Mouse (Mus musculus): ENCODE data around the gene Psmb4. TPM values are rescaled to one million over a fixed set of nuclear protein-coding genes. Genes with fewer than 3 reads are reported as not detected.

Psmb4 gene
- polyA plus RNA-seq, 1 experiment from 2014 or later = 377 TPM

DNA sequence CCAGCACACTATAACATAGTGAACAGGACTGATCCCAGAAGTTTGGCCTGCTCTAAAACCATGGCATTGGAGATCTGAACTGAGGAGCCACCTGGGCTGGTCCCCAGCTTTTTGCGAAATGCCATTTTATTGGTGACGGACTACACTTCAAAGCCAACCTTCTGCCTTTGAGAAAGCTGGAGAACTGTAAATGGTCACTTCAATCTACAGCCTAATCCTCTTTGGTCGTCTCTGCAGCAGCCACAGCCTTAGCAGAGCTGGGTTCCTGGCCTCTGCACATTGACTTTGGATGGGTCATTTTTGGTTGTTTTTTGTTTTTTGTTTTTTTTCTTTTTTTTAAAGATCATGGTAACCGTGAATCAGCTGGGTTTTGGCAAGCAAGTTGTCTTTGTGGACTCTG is 4.9 kb downstream of the Psmb4 start:
- WGBS = 76% methylated on average over 4 of the region's 4 CpGs
- no peak overlapping the region for H3K4me2 ChIP-seq (ENCODE audit: low read length)
- no peaks in the 10 kb centered on the region for H3K27me3 ChIP-seq (ENCODE audit: control insufficient read depth, insufficient read depth, low read length)
- H3K9me3 ChIP-seq (ENCODE audit: control insufficient read depth, low read length) = no peaks in the 10 kb centered on the region
- no peak overlapping the region for H3K9ac ChIP-seq (replicated peaks; ENCODE audit: low read length)
- H3K4me3 ChIP-seq (replicated peaks; ENCODE audit: low read depth, low read length) = no peak overlapping the region
- no peak overlapping the region for H3K27ac ChIP-seq (replicated peaks; ENCODE audit: low read depth, low read length)
- no peak for DNase-seq
- H3K4me1 ChIP-seq (ENCODE audit: control insufficient read depth, insufficient read depth, low read length) = peaks cover 8% of the 10 kb centered on the region
- H3K36me3 ChIP-seq (ENCODE audit: control insufficient read depth, insufficient read depth, low read length) = peaks cover 88% of the 10 kb centered on the region
- no peak for ATAC-seq (ENCODE audit: low FRiP score, low TSS enrichment)

DNA sequence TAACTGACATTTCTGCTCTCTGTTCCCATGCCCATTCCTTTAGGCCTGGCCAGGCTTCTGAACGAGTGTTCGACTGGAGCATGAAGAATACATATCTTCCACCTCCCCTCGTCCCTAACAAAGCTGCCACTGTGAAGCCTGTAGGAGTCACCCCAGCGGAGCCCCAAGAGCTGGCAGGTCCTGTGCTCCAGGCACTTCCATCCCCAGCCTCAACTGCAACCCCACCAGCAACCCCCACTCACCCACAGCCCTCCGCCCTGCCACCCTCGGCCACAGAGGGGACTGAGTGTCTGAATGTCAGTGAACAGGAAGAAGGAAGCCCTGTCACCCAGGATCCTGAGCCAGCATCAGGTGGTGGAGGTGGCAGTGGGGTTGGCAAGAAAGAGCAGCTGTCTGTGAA is 8.1 kb downstream of the Psmb4 start:
- no peak for ATAC-seq (ENCODE audit: low FRiP score, low TSS enrichment)
- Histone ChIP-seq H3K4me2 (ENCODE audit: low read length) (no peak overlapping the region), H3K27ac (replicated peaks; ENCODE audit: low read depth, low read length) (no peak overlapping the region), H3K9me3 (ENCODE audit: control insufficient read depth, low read length) (no peaks in the 10 kb centered on the region), H3K36me3 (ENCODE audit: control insufficient read depth, insufficient read depth, low read length) (peaks cover 100% of the 10 kb centered on the region), H3K4me1 (ENCODE audit: control insufficient read depth, insufficient read depth, low read length) (no peaks in the 10 kb centered on the region), H3K4me3 (replicated peaks; ENCODE audit: low read depth, low read length) (no peak overlapping the region), H3K27me3 (ENCODE audit: control insufficient read depth, insufficient read depth, low read length) (no peaks in the 10 kb centered on the region), H3K9ac (replicated peaks; ENCODE audit: low read length) (no peak overlapping the region)
- 94% methylated on average over 6 of the region's 6 CpGs for WGBS
- DNase-seq = no peak

DNA sequence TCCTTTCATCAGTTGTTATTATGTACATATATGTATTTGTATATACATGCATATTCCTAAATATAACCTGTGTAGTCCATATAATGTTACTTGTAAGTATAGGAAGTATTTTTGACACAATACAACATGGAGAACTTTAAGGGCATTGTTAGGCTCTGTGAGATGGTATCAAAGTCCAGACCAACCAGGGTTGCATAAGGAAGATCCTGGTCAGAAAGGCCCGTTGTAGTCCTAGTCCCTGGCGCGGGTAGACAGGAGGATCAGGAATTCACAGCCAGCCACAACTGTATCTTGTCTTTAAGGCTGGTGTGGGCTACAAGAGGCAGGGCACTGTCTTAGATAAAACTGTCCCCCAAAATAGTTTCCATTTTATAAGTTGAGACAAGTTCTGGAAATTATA is 17.8 kb downstream of the Psmb4 start:
- Histone ChIP-seq H3K4me1 (ENCODE audit: control insufficient read depth, insufficient read depth, low read length) (no peaks in the 10 kb centered on the region), H3K9ac (replicated peaks; ENCODE audit: low read length) (no peak overlapping the region), H3K36me3 (ENCODE audit: control insufficient read depth, insufficient read depth, low read length) (peaks cover 78% of the 10 kb centered on the region), H3K27me3 (ENCODE audit: control insufficient read depth, insufficient read depth, low read length) (no peaks in the 10 kb centered on the region), H3K4me3 (replicated peaks; ENCODE audit: low read depth, low read length) (no peak overlapping the region), H3K27ac (replicated peaks; ENCODE audit: low read depth, low read length) (no peak overlapping the region), H3K9me3 (ENCODE audit: control insufficient read depth, low read length) (no peaks in the 10 kb centered on the region), H3K4me2 (ENCODE audit: low read length) (no peak overlapping the region)
- DNase-seq (no peak), ATAC-seq (ENCODE audit: low FRiP score, low TSS enrichment) (no peak)
- 95% methylated on average over 3 of the region's 3 CpGs for WGBS

DNA sequence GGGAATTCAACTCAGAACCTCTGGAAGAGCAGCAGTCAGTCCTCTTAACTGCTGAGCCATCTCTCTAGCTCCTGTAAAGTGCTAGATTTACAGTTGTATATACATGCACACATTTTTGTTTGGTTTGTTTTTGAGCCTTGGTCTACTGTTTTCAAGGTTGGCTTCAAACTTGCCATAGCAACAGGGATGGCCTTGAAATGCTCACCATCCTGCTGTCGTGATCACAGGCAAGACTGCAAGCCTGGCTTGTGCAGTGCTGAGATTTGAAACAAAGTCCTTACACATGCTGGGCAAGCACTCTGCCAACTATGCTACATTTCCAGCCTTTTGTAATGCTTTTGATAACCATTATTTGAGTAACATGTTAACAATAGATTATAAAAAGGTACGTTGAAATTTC is 27.3 kb downstream of the Psmb4 start:
- Histone ChIP-seq H3K27me3 (ENCODE audit: control insufficient read depth, insufficient read depth, low read length) (no peaks in the 10 kb centered on the region), H3K4me3 (replicated peaks; ENCODE audit: low read depth, low read length) (no peak overlapping the region), H3K36me3 (ENCODE audit: control insufficient read depth, insufficient read depth, low read length) (peaks cover 78% of the 10 kb centered on the region), H3K9me3 (ENCODE audit: control insufficient read depth, low read length) (no peaks in the 10 kb centered on the region), H3K4me2 (ENCODE audit: low read length) (no peak overlapping the region), H3K27ac (replicated peaks; ENCODE audit: low read depth, low read length) (no peak overlapping the region), H3K9ac (replicated peaks; ENCODE audit: low read length) (no peak overlapping the region), H3K4me1 (ENCODE audit: control insufficient read depth, insufficient read depth, low read length) (no peaks in the 10 kb centered on the region)
- ATAC-seq (ENCODE audit: low FRiP score, low TSS enrichment) (no peak), DNase-seq (no peak)
- 85% methylated on average over 2 of the region's 2 CpGs for WGBS

DNA sequence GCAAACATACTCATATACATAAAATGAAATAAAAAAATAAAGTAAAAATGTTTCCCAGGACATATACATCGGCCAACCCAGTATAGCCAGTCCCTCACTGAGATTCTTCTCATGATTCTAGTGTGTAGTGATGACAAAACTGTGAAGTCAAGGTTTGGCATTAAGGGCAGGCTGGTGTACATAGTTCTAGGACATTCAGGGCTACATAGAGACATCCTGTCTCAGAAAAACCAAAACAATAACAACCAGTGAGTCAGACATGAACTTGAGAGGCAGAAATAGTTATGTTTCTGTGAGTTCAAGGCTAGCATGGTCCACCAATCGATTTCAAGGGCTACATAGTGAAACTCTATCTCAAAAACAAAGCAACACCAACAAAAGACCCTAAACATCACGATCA is 34.5 kb downstream of the Psmb4 start:
- ATAC-seq (ENCODE audit: low FRiP score, low TSS enrichment) = no peak
- H3K4me2 ChIP-seq (ENCODE audit: low read length) = no peak overlapping the region
- H3K4me3 ChIP-seq (replicated peaks; ENCODE audit: low read depth, low read length) = no peak overlapping the region
- 93% methylated on average over 3 of the region's 3 CpGs for WGBS
- DNase-seq = no peak
- H3K9me3 ChIP-seq (ENCODE audit: control insufficient read depth, low read length) = no peaks in the 10 kb centered on the region
- H3K36me3 ChIP-seq (ENCODE audit: control insufficient read depth, insufficient read depth, low read length) = peaks cover 32% of the 10 kb centered on the region
- H3K27ac ChIP-seq (replicated peaks; ENCODE audit: low read depth, low read length) = no peak overlapping the region
- H3K9ac ChIP-seq (replicated peaks; ENCODE audit: low read length) = no peak overlapping the region
- H3K4me1 ChIP-seq (ENCODE audit: control insufficient read depth, insufficient read depth, low read length) = no peaks in the 10 kb centered on the region
- no peaks in the 10 kb centered on the region for H3K27me3 ChIP-seq (ENCODE audit: control insufficient read depth, insufficient read depth, low read length)

DNA sequence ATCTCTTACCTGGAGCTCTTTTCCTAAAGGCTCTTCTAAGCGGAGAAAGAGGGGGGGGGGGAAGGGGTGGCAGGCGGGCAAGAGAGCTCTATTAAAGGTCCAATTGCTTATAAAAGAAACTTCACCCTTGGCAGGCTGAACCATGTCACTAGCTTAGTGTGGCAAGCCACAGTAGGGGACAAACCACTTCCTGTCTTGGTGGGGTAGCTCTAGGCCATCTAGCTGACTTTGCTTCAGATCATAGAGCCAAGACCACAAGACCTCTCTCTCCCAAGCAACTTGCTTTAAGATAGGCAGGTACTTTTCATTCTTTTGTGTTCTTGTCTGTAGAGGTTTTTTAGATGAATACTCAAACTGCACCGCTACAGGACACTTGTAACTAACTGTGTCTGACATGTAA is 35.0 kb downstream of the Psmb4 start:
- no peak for DNase-seq
- no peak for ATAC-seq (ENCODE audit: low FRiP score, low TSS enrichment)
- H3K36me3 ChIP-seq (ENCODE audit: control insufficient read depth, insufficient read depth, low read length) = peaks cover 28% of the 10 kb centered on the region
- H3K27ac ChIP-seq (replicated peaks; ENCODE audit: low read depth, low read length) = no peak overlapping the region
- no peak overlapping the region for H3K4me3 ChIP-seq (replicated peaks; ENCODE audit: low read depth, low read length)
- no peaks in the 10 kb centered on the region for H3K9me3 ChIP-seq (ENCODE audit: control insufficient read depth, low read length)
- 75% methylated on average over 3 of the region's 3 CpGs for WGBS
- H3K4me1 ChIP-seq (ENCODE audit: control insufficient read depth, insufficient read depth, low read length) = no peaks in the 10 kb centered on the region
- no peaks in the 10 kb centered on the region for H3K27me3 ChIP-seq (ENCODE audit: control insufficient read depth, insufficient read depth, low read length)
- H3K9ac ChIP-seq (replicated peaks; ENCODE audit: low read length) = no peak overlapping the region
- no peak overlapping the region for H3K4me2 ChIP-seq (ENCODE audit: low read length)

DNA sequence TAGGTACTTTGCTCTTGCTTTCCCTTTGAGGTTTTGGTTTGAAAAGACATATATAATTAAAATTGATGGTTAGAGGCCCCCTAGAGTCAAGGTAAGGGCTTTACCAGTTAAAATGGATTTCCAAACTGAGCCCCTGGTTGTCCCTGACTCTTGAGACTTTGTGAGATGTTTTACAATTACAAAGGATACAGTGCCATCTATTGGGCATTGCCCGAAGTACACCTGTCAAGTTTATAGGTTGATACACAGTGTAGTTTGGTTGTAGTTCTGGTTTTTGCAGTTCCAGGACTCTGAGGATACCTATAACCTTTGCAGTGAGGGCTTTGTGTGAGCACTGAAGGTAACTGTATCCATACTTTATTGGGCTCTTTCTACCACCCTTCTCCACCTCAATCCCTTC is 37.4 kb downstream of the Psmb4 start:
- H3K27me3 ChIP-seq (ENCODE audit: control insufficient read depth, insufficient read depth, low read length) = no peaks in the 10 kb centered on the region
- WGBS = 31% methylated on average over 1 of the region's 1 CpGs
- H3K4me3 ChIP-seq (replicated peaks; ENCODE audit: low read depth, low read length) = no peak overlapping the region
- no peak; the same call in 1 of the 2 replicates for ATAC-seq (ENCODE audit: low FRiP score, low TSS enrichment)
- no peak overlapping the region for H3K4me2 ChIP-seq (ENCODE audit: low read length)
- H3K4me1 ChIP-seq (ENCODE audit: control insufficient read depth, insufficient read depth, low read length) = no peaks in the 10 kb centered on the region
- H3K36me3 ChIP-seq (ENCODE audit: control insufficient read depth, insufficient read depth, low read length) = peaks cover 5% of the 10 kb centered on the region
- H3K27ac ChIP-seq (replicated peaks; ENCODE audit: low read depth, low read length) = no peak overlapping the region
- no peak overlapping the region for H3K9ac ChIP-seq (replicated peaks; ENCODE audit: low read length)
- H3K9me3 ChIP-seq (ENCODE audit: control insufficient read depth, low read length) = no peaks in the 10 kb centered on the region
- DNase-seq = peak; percentile 87

DNA sequence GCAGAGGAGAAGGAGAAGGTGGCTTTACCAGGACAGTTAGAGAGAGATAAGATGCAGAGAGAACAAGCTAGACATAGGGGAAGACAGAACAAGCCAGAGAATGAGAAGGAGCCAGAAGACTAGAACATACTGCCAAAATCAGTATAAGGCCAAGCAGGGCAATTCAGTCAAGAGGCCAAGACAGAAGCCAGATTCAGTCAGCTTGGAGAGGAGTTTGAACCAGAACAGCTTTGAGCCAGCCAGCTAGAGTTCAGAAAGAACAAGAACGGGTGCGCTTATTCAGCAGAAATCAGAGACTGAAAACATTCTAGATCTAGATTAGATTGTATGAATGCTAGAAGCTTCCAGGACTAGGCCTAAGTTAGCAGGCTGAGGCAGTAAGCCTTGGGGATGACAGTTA is 39.4 kb downstream of the Psmb4 start:
- no peak overlapping the region for H3K27ac ChIP-seq (replicated peaks; ENCODE audit: low read depth, low read length)
- no peaks in the 10 kb centered on the region for H3K4me1 ChIP-seq (ENCODE audit: control insufficient read depth, insufficient read depth, low read length)
- no peaks in the 10 kb centered on the region for H3K36me3 ChIP-seq (ENCODE audit: control insufficient read depth, insufficient read depth, low read length)
- no peak for DNase-seq
- no peaks in the 10 kb centered on the region for H3K27me3 ChIP-seq (ENCODE audit: control insufficient read depth, insufficient read depth, low read length)
- no peaks in the 10 kb centered on the region for H3K9me3 ChIP-seq (ENCODE audit: control insufficient read depth, low read length)
- H3K4me2 ChIP-seq (ENCODE audit: low read length) = no peak overlapping the region
- no peak overlapping the region for H3K4me3 ChIP-seq (replicated peaks; ENCODE audit: low read depth, low read length)
- 96% methylated on average over 2 of the region's 2 CpGs for WGBS
- no peak for ATAC-seq (ENCODE audit: low FRiP score, low TSS enrichment)
- no peak overlapping the region for H3K9ac ChIP-seq (replicated peaks; ENCODE audit: low read length)

DNA sequence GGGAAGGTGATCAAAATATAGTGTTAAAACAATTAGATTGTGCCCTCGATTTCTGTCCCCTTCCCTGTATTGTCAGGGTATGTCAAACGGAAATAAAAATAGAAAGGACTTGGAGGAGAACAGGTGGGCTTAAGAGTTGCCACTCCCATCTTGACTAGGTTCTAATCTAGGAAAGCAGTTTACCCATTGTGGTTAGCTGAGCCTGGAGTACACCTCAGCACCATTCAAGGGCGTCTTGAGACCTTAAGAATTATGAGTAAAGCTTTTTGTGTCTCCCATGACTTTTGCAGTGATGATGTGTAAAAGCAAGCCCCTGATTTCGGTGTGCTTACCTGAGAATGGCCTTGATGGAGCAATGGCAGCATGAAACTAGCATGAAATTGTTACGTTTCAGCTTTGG is 47.7 kb downstream of the Psmb4 start:
- ATAC-seq (ENCODE audit: low FRiP score, low TSS enrichment) = no peak

More for the DNA sequence above, 47.7 kb downstream of the Psmb4 start:
- Histone ChIP-seq H3K4me3 (replicated peaks; ENCODE audit: low read depth, low read length) (peak overlapping the region; percentile 61), H3K36me3 (ENCODE audit: control insufficient read depth, insufficient read depth, low read length) (no peaks in the 10 kb centered on the region), H3K27ac (replicated peaks; ENCODE audit: low read depth, low read length) (peak overlapping the region; percentile 100), H3K27me3 (ENCODE audit: control insufficient read depth, insufficient read depth, low read length) (no peaks in the 10 kb centered on the region), H3K9ac (replicated peaks; ENCODE audit: low read length) (peak overlapping the region; percentile 97), H3K9me3 (ENCODE audit: control insufficient read depth, low read length) (no peaks in the 10 kb centered on the region), H3K4me1 (ENCODE audit: control insufficient read depth, insufficient read depth, low read length) (peaks cover 13% of the 10 kb centered on the region), H3K4me2 (ENCODE audit: low read length) (peak overlapping the region; percentile 66)
- peak; percentile 4 for DNase-seq
- WGBS = 72% methylated on average over 5 of the region's 5 CpGs

Data from midbrain, embryonic 14.5 days (tissue).